Mouse (Mus musculus): ENCODE results near the gene Ttc28. TPM values are rescaled to one million over a fixed set of nuclear protein-coding genes. Genes with fewer than 3 reads are reported as not detected.

Gene Ttc28
- polyA plus RNA-seq, 1 experiment: 6.8 TPM

GRCm38 (mm10) chr5:110906708-110907107 lies 27.1 kb downstream of the Ttc28 start:
- no peaks in the 10 kb centered on the region for H3K4me1 ChIP-seq (ENCODE audit: control insufficient read depth, insufficient read depth, insufficient read length)
- H3K36me3 ChIP-seq (ENCODE audit: control insufficient read depth, insufficient read depth, low read length): no peaks in the 10 kb centered on the region
- no peak overlapping the region for H3K4me3 ChIP-seq (ENCODE audit: extremely low read depth, insufficient read depth, insufficient read length)
- 97% methylated on average over 1 of the region's 1 CpGs for WGBS
- no peaks in the 10 kb centered on the region for H3K27me3 ChIP-seq (ENCODE audit: control insufficient read depth, insufficient read depth, low read length)
- DNase-seq (ENCODE audit: low read depth in 1 of 2, low spot score in 2 of 2): no peak
- H3K27ac ChIP-seq (ENCODE audit: insufficient read depth, low read length): no peak overlapping the region
- TF ChIP-seq POLR2A (IDR thresholded peaks at IDR 0.05; ENCODE audit: low read depth, low read length): no peak
- no peak for TF ChIP-seq CTCF (IDR thresholded peaks at IDR 0.05; ENCODE audit: extremely low read depth, insufficient read depth, insufficient read length, insufficient replicate concordance)

- Histone ChIP-seq H3K27me3 (ENCODE audit: control insufficient read depth, insufficient read depth, low read length) (no peaks in the 10 kb centered on the region), H3K36me3 (ENCODE audit: control insufficient read depth, insufficient read depth, low read length) (no peaks in the 10 kb centered on the region), H3K4me3 (ENCODE audit: extremely low read depth, insufficient read depth, insufficient read length) (no peak overlapping the region), H3K4me1 (ENCODE audit: control insufficient read depth, insufficient read depth, insufficient read length) (no peaks in the 10 kb centered on the region), H3K27ac (ENCODE audit: insufficient read depth, low read length) (no peak overlapping the region)
- no peak for TF ChIP-seq POLR2A (IDR thresholded peaks at IDR 0.05; ENCODE audit: low read depth, low read length)
- no peak for TF ChIP-seq CTCF (IDR thresholded peaks at IDR 0.05; ENCODE audit: extremely low read depth, insufficient read depth, insufficient read length, insufficient replicate concordance)
- DNase-seq (ENCODE audit: low read depth in 1 of 2, low spot score in 2 of 2): no peak
These were observed 29.3 kb downstream of the Ttc28 start for GRCm38 (mm10) chr5:110908879-110909278.

- no peaks in the 10 kb centered on the region for H3K4me1 ChIP-seq (ENCODE audit: control insufficient read depth, insufficient read depth, insufficient read length)
- no peak for DNase-seq (ENCODE audit: low read depth in 1 of 2, low spot score in 2 of 2)
These were observed 30.5 kb downstream of the Ttc28 start for GRCm38 (mm10) chr5:110909955-110910589.

GRCm38 (mm10) chr5:110914859-110915258 lies 35.3 kb downstream of the Ttc28 start:
- TF ChIP-seq CTCF (IDR thresholded peaks at IDR 0.05; ENCODE audit: extremely low read depth, insufficient read depth, insufficient read length, insufficient replicate concordance) (no peak), POLR2A (IDR thresholded peaks at IDR 0.05; ENCODE audit: low read depth, low read length) (no peak)
- DNase-seq (ENCODE audit: low read depth in 1 of 2, low spot score in 2 of 2): no peak
- H3K4me3 ChIP-seq (ENCODE audit: extremely low read depth, insufficient read depth, insufficient read length): no peak overlapping the region
- no peaks in the 10 kb centered on the region for H3K36me3 ChIP-seq (ENCODE audit: control insufficient read depth, insufficient read depth, low read length)
- no peaks in the 10 kb centered on the region for H3K27me3 ChIP-seq (ENCODE audit: control insufficient read depth, insufficient read depth, low read length)
- H3K4me1 ChIP-seq (ENCODE audit: control insufficient read depth, insufficient read depth, insufficient read length): no peaks in the 10 kb centered on the region
- no peak overlapping the region for H3K27ac ChIP-seq (ENCODE audit: insufficient read depth, low read length)
- 92% methylated on average over 11 of the region's 11 CpGs for WGBS

More at GRCm38 (mm10) chr5:110909955-110910589, 30.5 kb downstream of the Ttc28 start:
- H3K27me3 ChIP-seq (ENCODE audit: control insufficient read depth, insufficient read depth, low read length): no peaks in the 10 kb centered on the region
- no peaks in the 10 kb centered on the region for H3K36me3 ChIP-seq (ENCODE audit: control insufficient read depth, insufficient read depth, low read length)
- H3K27ac ChIP-seq (ENCODE audit: insufficient read depth, low read length): no peak overlapping the region
- WGBS: 60% methylated on average over 4 of the region's 4 CpGs
- TF ChIP-seq CTCF (IDR thresholded peaks at IDR 0.05; ENCODE audit: extremely low read depth, insufficient read depth, insufficient read length, insufficient replicate concordance) (no peak), POLR2A (IDR thresholded peaks at IDR 0.05; ENCODE audit: low read depth, low read length) (no peak)
- no peak overlapping the region for H3K4me3 ChIP-seq (ENCODE audit: extremely low read depth, insufficient read depth, insufficient read length)

- Histone ChIP-seq H3K4me3 (ENCODE audit: extremely low read depth, insufficient read depth, insufficient read length) (no peak overlapping the region), H3K4me1 (ENCODE audit: control insufficient read depth, insufficient read depth, insufficient read length) (no peaks in the 10 kb centered on the region), H3K27ac (ENCODE audit: insufficient read depth, low read length) (no peak overlapping the region), H3K36me3 (ENCODE audit: control insufficient read depth, insufficient read depth, low read length) (no peaks in the 10 kb centered on the region), H3K27me3 (ENCODE audit: control insufficient read depth, insufficient read depth, low read length) (no peaks in the 10 kb centered on the region)
- TF ChIP-seq POLR2A (IDR thresholded peaks at IDR 0.05; ENCODE audit: low read depth, low read length): no peak
- TF ChIP-seq CTCF (IDR thresholded peaks at IDR 0.05; ENCODE audit: extremely low read depth, insufficient read depth, insufficient read length, insufficient replicate concordance): no peak
- WGBS: 95% methylated on average over 3 of the region's 3 CpGs
- no peak for DNase-seq (ENCODE audit: low read depth in 1 of 2, low spot score in 2 of 2)
These were observed 36.6 kb downstream of the Ttc28 start for GRCm38 (mm10) chr5:110916241-110916640.

- TF ChIP-seq POLR2A (IDR thresholded peaks at IDR 0.05; ENCODE audit: low read depth, low read length) (no peak), CTCF (IDR thresholded peaks at IDR 0.05; ENCODE audit: extremely low read depth, insufficient read depth, insufficient read length, insufficient replicate concordance) (no peak)
These were observed 39.9 kb downstream of the Ttc28 start for GRCm38 (mm10) chr5:110919541-110919940.

GRCm38 (mm10) chr5:110923336-110923735 lies 43.7 kb downstream of the Ttc28 start:
- no peak for DNase-seq (ENCODE audit: low read depth in 1 of 2, low spot score in 2 of 2)
- H3K4me1 ChIP-seq (ENCODE audit: control insufficient read depth, insufficient read depth, insufficient read length): no peaks in the 10 kb centered on the region
- no peaks in the 10 kb centered on the region for H3K27me3 ChIP-seq (ENCODE audit: control insufficient read depth, insufficient read depth, low read length)
- H3K27ac ChIP-seq (ENCODE audit: insufficient read depth, low read length): no peak overlapping the region
- H3K4me3 ChIP-seq (ENCODE audit: extremely low read depth, insufficient read depth, insufficient read length): no peak overlapping the region
- H3K36me3 ChIP-seq (ENCODE audit: control insufficient read depth, insufficient read depth, low read length): no peaks in the 10 kb centered on the region
- 63% methylated on average over 1 of the region's 1 CpGs for WGBS
- TF ChIP-seq POLR2A (IDR thresholded peaks at IDR 0.05; ENCODE audit: low read depth, low read length) (no peak), CTCF (IDR thresholded peaks at IDR 0.05; ENCODE audit: extremely low read depth, insufficient read depth, insufficient read length, insufficient replicate concordance) (no peak)

More at GRCm38 (mm10) chr5:110919541-110919940, 39.9 kb downstream of the Ttc28 start:
- WGBS: 88% methylated on average over 4 of the region's 4 CpGs
- Histone ChIP-seq H3K27me3 (ENCODE audit: control insufficient read depth, insufficient read depth, low read length) (no peaks in the 10 kb centered on the region), H3K4me1 (ENCODE audit: control insufficient read depth, insufficient read depth, insufficient read length) (no peaks in the 10 kb centered on the region), H3K4me3 (ENCODE audit: extremely low read depth, insufficient read depth, insufficient read length) (no peak overlapping the region), H3K36me3 (ENCODE audit: control insufficient read depth, insufficient read depth, low read length) (no peaks in the 10 kb centered on the region), H3K27ac (ENCODE audit: insufficient read depth, low read length) (no peak overlapping the region)
- no peak for DNase-seq (ENCODE audit: low read depth in 1 of 2, low spot score in 2 of 2)

Measured in spleen, adult 2 months (tissue).